ENCODE assay signal across 27 mouse cellular contexts in the genomic region with DNA sequence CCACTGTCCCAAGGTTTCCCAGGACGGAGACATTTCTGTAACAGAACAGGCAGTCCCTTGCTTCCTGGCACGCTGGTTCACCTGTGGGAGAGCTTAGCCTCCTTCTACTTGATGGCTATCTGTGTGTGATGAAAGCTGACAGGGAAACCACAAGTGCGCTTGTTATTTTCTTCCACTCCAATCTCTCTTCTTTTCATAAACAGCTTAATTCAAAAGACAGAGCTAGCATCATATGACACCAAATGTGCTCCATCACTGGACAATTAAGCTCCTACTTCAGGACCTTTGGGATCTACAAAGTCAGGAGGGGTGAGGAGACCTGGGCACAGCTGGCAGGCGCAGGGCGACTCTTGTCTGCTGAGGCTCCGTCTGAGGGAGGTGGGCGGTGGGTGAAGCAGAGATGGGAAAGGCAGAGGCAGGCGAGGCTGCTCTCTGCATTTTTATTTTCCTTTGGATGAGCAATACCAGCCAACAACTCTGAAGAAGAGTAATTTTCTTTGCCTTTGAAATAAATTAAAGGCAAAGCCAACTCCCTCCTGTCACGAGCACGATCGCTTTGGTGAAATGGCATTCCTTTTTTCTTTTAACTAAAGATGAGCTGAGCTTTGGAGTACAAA.
DNase-seq lines count a peak whose midpoint lies in the region; ATAC-seq and TF ChIP-seq lines count a peak whose summit lies in the region.
"Had no signal": no experiment of that assay in that cellular context is flagged by ENCODE, and none has a peak within 500 bp of the region (broad histone marks: within the 10 kb centered on the region; RNA-seq: fewer than 3 reads in every experiment).

No protein-coding gene starts in this region.

- H3K9ac ChIP-seq in hindbrain, embryonic 13.5 days: no peak overlapping the region
- no peak overlapping the region for H3K9ac ChIP-seq in hindbrain, embryonic 11.5 days (ENCODE audit: low read depth, low read length)
- H3K9ac ChIP-seq in midbrain, embryonic 11.5 days (ENCODE audit: low read length): no peak overlapping the region
- H3K9ac ChIP-seq in midbrain, embryonic 14.5 days (replicated peaks; ENCODE audit: low read length): no peak overlapping the region
- H3K9ac ChIP-seq: embryonic facial prominence, embryonic 15.5 days; forebrain, embryonic 12.5 days; kidney, embryonic 15.5 days; limb, embryonic 13.5 days; lung, embryonic 15.5 days; midbrain, embryonic 12.5 days; neural tube, embryonic 12.5 days; stomach, embryonic 15.5 days had no signal

- TF ChIP-seq CTCF in olfactory bulb, adult 2 months (IDR thresholded peaks at IDR 0.05; ENCODE audit: insufficient read depth, low read depth, low read length): no peak

- ATAC-seq in hindbrain, embryonic 13.5 days (ENCODE audit: low FRiP score): no peak
- ATAC-seq in hindbrain, embryonic 11.5 days (ENCODE audit: low FRiP score): no peak
- ATAC-seq in midbrain, embryonic 11.5 days (ENCODE audit: low FRiP score): no peak
- no peak for ATAC-seq in midbrain, embryonic 14.5 days (ENCODE audit: low FRiP score, low TSS enrichment)
- no peak for ATAC-seq in CD4-positive, CD25-positive, alpha-beta regulatory T cell, adult 4 months
- ATAC-seq: activated CD4-positive, CD25-positive, alpha-beta regulatory T cell, adult 4 months; intestine, postnatal 0 days had no signal

- H3K27ac ChIP-seq in hindbrain, embryonic 13.5 days: peak overlapping the region; percentile 40; the same call in 1 of the 2 replicates
- H3K27ac ChIP-seq in hindbrain, embryonic 11.5 days (ENCODE audit: low read depth, low read length): no peak overlapping the region
- H3K27ac ChIP-seq in midbrain, embryonic 11.5 days (ENCODE audit: low read depth, low read length): no peak overlapping the region
- H3K27ac ChIP-seq in midbrain, embryonic 14.5 days (replicated peaks; ENCODE audit: low read depth, low read length): no peak overlapping the region
- peak overlapping the region; percentile 53; the same call in 1 of the 2 replicates for H3K27ac ChIP-seq in olfactory bulb, adult 2 months (ENCODE audit: insufficient read depth, low read depth, low read length)
- H3K27ac ChIP-seq: embryonic facial prominence, embryonic 10.5 days; embryonic facial prominence, embryonic 15.5 days; forebrain, embryonic 12.5 days; hindbrain, embryonic 10.5 days; kidney, embryonic 15.5 days; layer of hippocampus, adult 2 months; limb, embryonic 13.5 days; lung, embryonic 15.5 days; midbrain, embryonic 12.5 days; neural tube, embryonic 12.5 days; stomach, embryonic 15.5 days had no signal

- no peak for TF ChIP-seq POLR2A in olfactory bulb, adult 2 months (IDR thresholded peaks at IDR 0.05; ENCODE audit: insufficient read depth, low read depth, low read length)

- H3K4me1 ChIP-seq in hindbrain, embryonic 13.5 days (replicated peaks): peaks cover 12% of the 10 kb centered on the region
- peaks cover 3% of the 10 kb centered on the region; the same call in 1 of the 2 replicates for H3K4me1 ChIP-seq in hindbrain, embryonic 11.5 days (replicated peaks; ENCODE audit: control insufficient read depth, insufficient read depth, low read length)
- peaks cover 1% of the 10 kb centered on the region; the same call in 1 of the 2 replicates for H3K4me1 ChIP-seq in midbrain, embryonic 11.5 days (ENCODE audit: control insufficient read depth, insufficient read depth, low read length)
- peaks cover 1% of the 10 kb centered on the region for H3K4me1 ChIP-seq in midbrain, embryonic 14.5 days (ENCODE audit: control insufficient read depth, insufficient read depth, low read length)
- peaks cover 18% of the 10 kb centered on the region for H3K4me1 ChIP-seq in olfactory bulb, adult 2 months (ENCODE audit: control insufficient read depth, insufficient read depth, low read length)
- H3K4me1 ChIP-seq: kidney, embryonic 15.5 days; lung, embryonic 15.5 days; stomach, embryonic 15.5 days had no signal

- no peak overlapping the region for H3K4me3 ChIP-seq in hindbrain, embryonic 13.5 days
- no peak overlapping the region for H3K4me3 ChIP-seq in hindbrain, embryonic 11.5 days (ENCODE audit: low read depth, low read length)
- H3K4me3 ChIP-seq in midbrain, embryonic 11.5 days (ENCODE audit: low read depth, low read length): no peak overlapping the region
- no peak overlapping the region for H3K4me3 ChIP-seq in midbrain, embryonic 14.5 days (replicated peaks; ENCODE audit: low read depth, low read length)
- H3K4me3 ChIP-seq in olfactory bulb, adult 2 months (ENCODE audit: insufficient read depth, low read depth, low read length): no peak overlapping the region
- H3K4me3 ChIP-seq: embryonic facial prominence, embryonic 10.5 days; embryonic facial prominence, embryonic 15.5 days; forebrain, embryonic 12.5 days; hindbrain, embryonic 10.5 days; kidney, embryonic 15.5 days; layer of hippocampus, adult 2 months; limb, embryonic 13.5 days; lung, embryonic 15.5 days; midbrain, embryonic 12.5 days; myocyte; neural tube, embryonic 12.5 days; stomach, embryonic 15.5 days had no signal

- DNase-seq in hindbrain, embryonic 11.5 days (ENCODE audit: low spot score): no peak
- peak; percentile 2 for DNase-seq in midbrain, embryonic 11.5 days (ENCODE audit: low spot score, missing footprints)
- DNase-seq in midbrain, embryonic 14.5 days: no peak
- peak; percentile 26 for DNase-seq in right cerebral cortex, postnatal 25 days
- no peak for DNase-seq in right cerebral cortex, postnatal 14 days
- DNase-seq: adrenal gland, adult 8-10 months; cerebellum, adult 8-10 months; cerebellum, postnatal 25 days; heart, postnatal 14 days had no signal

- 79% methylated on average over 11 of the region's 11 CpGs for WGBS in hindbrain, embryonic 13.5 days
- 89% methylated on average over 11 of the region's 11 CpGs for WGBS in hindbrain, embryonic 11.5 days
- WGBS in midbrain, embryonic 11.5 days: 92% methylated on average over 11 of the region's 11 CpGs
- 80% methylated on average over 11 of the region's 11 CpGs for WGBS in midbrain, embryonic 14.5 days
- WGBS in olfactory bulb, adult 2 months: 53% methylated on average over 11 of the region's 11 CpGs

- H3K4me2 ChIP-seq in hindbrain, embryonic 13.5 days: no peak overlapping the region
- no peak overlapping the region for H3K4me2 ChIP-seq in hindbrain, embryonic 11.5 days (replicated peaks; ENCODE audit: low read depth, low read length)
- no peak overlapping the region for H3K4me2 ChIP-seq in midbrain, embryonic 11.5 days
- no peak overlapping the region for H3K4me2 ChIP-seq in midbrain, embryonic 14.5 days (ENCODE audit: low read length)
- H3K4me2 ChIP-seq: embryonic facial prominence, embryonic 15.5 days; forebrain, embryonic 12.5 days; kidney, embryonic 15.5 days; limb, embryonic 13.5 days; liver, embryonic 11.5 days; lung, embryonic 15.5 days; midbrain, embryonic 12.5 days; neural tube, embryonic 12.5 days; stomach, embryonic 15.5 days had no signal

- H3K27me3 ChIP-seq in hindbrain, embryonic 13.5 days: no peaks in the 10 kb centered on the region
- no peaks in the 10 kb centered on the region for H3K27me3 ChIP-seq in hindbrain, embryonic 11.5 days (ENCODE audit: control insufficient read depth, insufficient read depth, low read length)
- no peaks in the 10 kb centered on the region for H3K27me3 ChIP-seq in midbrain, embryonic 11.5 days (ENCODE audit: control insufficient read depth, insufficient read depth, low read length)
- H3K27me3 ChIP-seq in midbrain, embryonic 14.5 days (ENCODE audit: control insufficient read depth, insufficient read depth, low read length): no peaks in the 10 kb centered on the region
- H3K27me3 ChIP-seq: kidney, embryonic 15.5 days; limb, embryonic 13.5 days; lung, embryonic 15.5 days; midbrain, embryonic 12.5 days; neural tube, embryonic 12.5 days; stomach, embryonic 15.5 days had no signal

- no peaks in the 10 kb centered on the region for H3K36me3 ChIP-seq in hindbrain, embryonic 13.5 days
- no peaks in the 10 kb centered on the region for H3K36me3 ChIP-seq in hindbrain, embryonic 11.5 days (ENCODE audit: control insufficient read depth, insufficient read depth, low read length)
- H3K36me3 ChIP-seq in midbrain, embryonic 11.5 days (ENCODE audit: control insufficient read depth, insufficient read depth, low read length): no peaks in the 10 kb centered on the region
- no peaks in the 10 kb centered on the region for H3K36me3 ChIP-seq in midbrain, embryonic 14.5 days (ENCODE audit: control insufficient read depth, insufficient read depth, low read length)
- H3K36me3 ChIP-seq: embryonic facial prominence, embryonic 10.5 days; embryonic facial prominence, embryonic 15.5 days; forebrain, embryonic 12.5 days; hindbrain, embryonic 10.5 days; kidney, embryonic 15.5 days; limb, embryonic 13.5 days; lung, embryonic 15.5 days; midbrain, embryonic 12.5 days; neural tube, embryonic 12.5 days; stomach, embryonic 15.5 days had no signal

- no peaks in the 10 kb centered on the region for H3K9me3 ChIP-seq in hindbrain, embryonic 13.5 days
- no peaks in the 10 kb centered on the region for H3K9me3 ChIP-seq in hindbrain, embryonic 11.5 days (ENCODE audit: control insufficient read depth, low read length)
- H3K9me3 ChIP-seq in midbrain, embryonic 11.5 days (ENCODE audit: control insufficient read depth, low read length): no peaks in the 10 kb centered on the region
- no peaks in the 10 kb centered on the region for H3K9me3 ChIP-seq in midbrain, embryonic 14.5 days (ENCODE audit: control insufficient read depth, low read length)
- H3K9me3 ChIP-seq: embryonic facial prominence, embryonic 10.5 days; embryonic facial prominence, embryonic 15.5 days; forebrain, embryonic 12.5 days; kidney, embryonic 15.5 days; limb, embryonic 13.5 days; lung, embryonic 15.5 days; midbrain, embryonic 12.5 days; neural tube, embryonic 12.5 days; stomach, embryonic 15.5 days had no signal

Comparison
In these comparisons a context has a peak if more than half of its experiments do, and no peak if none do; other contexts are left out.
1. H3K27ac ChIP-seq: peak in hindbrain, embryonic 13.5 days (single experiment) and olfactory bulb, adult 2 months (single experiment); none in hindbrain, embryonic 11.5 days (single experiment), midbrain, embryonic 11.5 days (single experiment) and midbrain, embryonic 14.5 days (single experiment).
2. DNase-seq: peak in midbrain, embryonic 11.5 days (single experiment) and right cerebral cortex, postnatal 25 days (single experiment); none in hindbrain, embryonic 11.5 days (single experiment), midbrain, embryonic 14.5 days (single experiment) and right cerebral cortex, postnatal 14 days (single experiment).